Mouse (Mus musculus) forebrain, postnatal 0 days (tissue): ENCODE data around the gene Adra1b. TPM values are rescaled to one million over a fixed set of nuclear protein-coding genes. Genes with fewer than 3 reads are reported as not detected.

Experiments
- ATAC-seq: fragments of 200-750 bp; cut with Nextera tagmentation; 2 replicates; pipeline ENCODE4 v1.8.0; 2017; ENCODE audit warnings: mild to moderate bottlenecking, moderate library complexity
- DNase-seq: peaks from one replicate; pipeline ENCODE4 v3.0.0-alpha.2; 2015
- H3K27ac ChIP-seq: fragments of 300-500 bp; sonication (generic); 2 replicates; pipeline ENCODE4 v1.5.1; 2014; ENCODE audit warnings: low read depth, mild to moderate bottlenecking, antibody characterized with exemption, low read length, moderate library complexity, mixed read lengths
- H3K27me3 ChIP-seq: fragments of 300-500 bp; sonication (generic); 2 replicates; pipeline ENCODE4 v1.6.1; 2014; ENCODE audit warnings: mild to moderate bottlenecking, low read length, mixed read lengths; ENCODE audit not compliant: insufficient read depth
- H3K36me3 ChIP-seq: fragments of 300-500 bp; sonication (generic); 2 replicates; pipeline ENCODE4 v1.6.1; 2014; ENCODE audit warnings: mild to moderate bottlenecking, moderate library complexity; ENCODE audit not compliant: insufficient read depth
- H3K4me1 ChIP-seq: fragments of 300-500 bp; sonication (generic); 2 replicates; pipeline ENCODE4 v1.6.1; 2014; ENCODE audit warnings: antibody characterized with exemption; ENCODE audit not compliant: insufficient read depth
- H3K4me2 ChIP-seq: fragments of 300-500 bp; sonication (generic); 2 replicates; pipeline ENCODE4 v1.6.1; 2014; ENCODE audit warnings: low read depth, mild to moderate bottlenecking, moderate library complexity
- H3K4me3 ChIP-seq: fragments of 300-500 bp; sonication (generic); 2 replicates; pipeline ENCODE4 v1.5.1; 2014; ENCODE audit warnings: low read depth, low read length, mixed read lengths
- H3K9ac ChIP-seq: fragments of 300-500 bp; sonication (generic); 2 replicates; pipeline ENCODE4 v1.6.1; 2014; ENCODE audit warnings: mild to moderate bottlenecking
- H3K9me3 ChIP-seq: fragments of 300-500 bp; sonication (generic); 2 replicates; pipeline ENCODE4 v1.6.1; 2016; ENCODE audit warnings: low read length
- CTCF ChIP-seq: sonication (generic); IDR thresholded peaks from 2 replicates; pipeline ENCODE4 v1.5.1; 2016; ENCODE audit warnings: antibody characterized with exemption, control low read depth, low read depth
- WGBS: fragments of 180-500 bp; shearing (Covaris S2); extraction: QIAGEN DNeasy Blood & Tissue Kit; methylation state at CpG from one replicate; pipeline ENCODE4 v1.1.7; 2014; 5-methylcytosine and 5-hydroxymethylcytosine counted together
- polyA plus RNA-seq: library from polyadenylated mRNA; unstranded; fragments of >200 nt; fragmentation: Nextera tagmentation; extraction: Ambion mirVana; gene quantifications from 2 replicates; pipeline ENCODE4 v1.2.1, GENCODE M21; 2015
- total RNA-seq: library from RNA; depleted of rRNA; stranded (reverse); fragments of >200 nt; gene quantifications from 2 replicates; pipeline ENCODE4 v1.2.3, GENCODE M21; 2014

Adra1b gene
- total and polyA plus RNA-seq, 2 experiments from 2014 or later = 6.5 to 12.1 TPM

DNA sequence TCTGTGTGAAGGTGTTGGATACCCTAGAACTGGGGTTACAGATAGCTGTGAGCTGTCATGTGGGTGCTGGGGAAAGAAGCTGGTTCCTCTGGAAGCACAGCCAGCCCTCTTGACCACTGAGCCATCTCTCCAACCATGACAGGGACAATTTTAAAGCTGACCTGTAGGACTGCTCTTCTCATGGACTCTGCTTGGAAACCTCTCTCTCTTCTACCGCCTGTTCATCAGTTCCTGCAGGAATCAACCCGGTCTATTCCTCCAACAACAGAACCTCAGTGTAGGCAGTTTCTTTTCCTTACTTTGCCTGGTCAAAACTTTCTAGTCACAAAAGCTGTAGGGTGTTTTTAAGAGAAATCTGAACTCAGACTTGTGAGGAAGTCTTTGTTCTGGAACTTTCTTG lies 1.3 kb downstream of the Adra1b start:
- H3K4me3 ChIP-seq = no peak overlapping the region
- no peak overlapping the region for H3K27ac ChIP-seq
- H3K27me3 ChIP-seq = no peaks in the 10 kb centered on the region
- TF ChIP-seq CTCF = no peak
- H3K4me2 ChIP-seq = no peak overlapping the region
- WGBS = 85% methylated on average over 2 of the region's 2 CpGs
- no peaks in the 10 kb centered on the region for H3K36me3 ChIP-seq
- H3K4me1 ChIP-seq = no peaks in the 10 kb centered on the region
- no peak for ATAC-seq
- no peaks in the 10 kb centered on the region for H3K9me3 ChIP-seq
- no peak overlapping the region for H3K9ac ChIP-seq
- no peak for DNase-seq

GRCm38 (mm10) chr11:43895323-43895722 lies 5.7 kb downstream of the Adra1b start:
- no peak for ATAC-seq

GRCm38 (mm10) chr11:43892546-43892945 lies 8.5 kb downstream of the Adra1b start:
- no peaks in the 10 kb centered on the region for H3K27me3 ChIP-seq
- H3K36me3 ChIP-seq = no peaks in the 10 kb centered on the region
- no peak overlapping the region for H3K9ac ChIP-seq
- DNase-seq (no peak), ATAC-seq (no peak)
- no peaks in the 10 kb centered on the region for H3K9me3 ChIP-seq
- no peak for TF ChIP-seq CTCF
- H3K4me3 ChIP-seq = no peak overlapping the region
- no peak overlapping the region for H3K27ac ChIP-seq
- 87% methylated on average over 4 of the region's 4 CpGs for whole genome bisulfite sequencing
- H3K4me2 ChIP-seq = no peak overlapping the region
- no peaks in the 10 kb centered on the region for H3K4me1 ChIP-seq

More at GRCm38 (mm10) chr11:43895323-43895722, 5.7 kb downstream of the Adra1b start:
- no peaks in the 10 kb centered on the region for H3K4me1 ChIP-seq
- no peak for DNase-seq
- no peaks in the 10 kb centered on the region for H3K27me3 ChIP-seq
- no peak overlapping the region for H3K4me3 ChIP-seq
- H3K4me2 ChIP-seq = no peak overlapping the region
- 51% methylated on average over 2 of the region's 2 CpGs for WGBS
- no peaks in the 10 kb centered on the region for H3K36me3 ChIP-seq
- H3K27ac ChIP-seq = no peak overlapping the region
- H3K9ac ChIP-seq = no peak overlapping the region
- TF ChIP-seq CTCF = no peak
- no peaks in the 10 kb centered on the region for H3K9me3 ChIP-seq

- no peak for TF ChIP-seq CTCF
- Histone ChIP-seq H3K36me3 (no peaks in the 10 kb centered on the region), H3K27ac (no peak overlapping the region), H3K4me2 (no peak overlapping the region), H3K4me1 (no peaks in the 10 kb centered on the region), H3K9me3 (no peaks in the 10 kb centered on the region), H3K27me3 (no peaks in the 10 kb centered on the region), H3K9ac (no peak overlapping the region), H3K4me3 (no peak overlapping the region)
- DNase-seq = no peak
- no peak for ATAC-seq
- WGBS = 88% methylated on average over 3 of the region's 3 CpGs
Measured at GRCm38 (mm10) chr11:43891457-43891856, 9.6 kb downstream of the Adra1b start.

- no peak for ATAC-seq
- no peak for TF ChIP-seq CTCF
- H3K36me3 ChIP-seq = no peaks in the 10 kb centered on the region
Measured at GRCm38 (mm10) chr11:43889208-43889915, 11.6 kb downstream of the Adra1b start.

DNA sequence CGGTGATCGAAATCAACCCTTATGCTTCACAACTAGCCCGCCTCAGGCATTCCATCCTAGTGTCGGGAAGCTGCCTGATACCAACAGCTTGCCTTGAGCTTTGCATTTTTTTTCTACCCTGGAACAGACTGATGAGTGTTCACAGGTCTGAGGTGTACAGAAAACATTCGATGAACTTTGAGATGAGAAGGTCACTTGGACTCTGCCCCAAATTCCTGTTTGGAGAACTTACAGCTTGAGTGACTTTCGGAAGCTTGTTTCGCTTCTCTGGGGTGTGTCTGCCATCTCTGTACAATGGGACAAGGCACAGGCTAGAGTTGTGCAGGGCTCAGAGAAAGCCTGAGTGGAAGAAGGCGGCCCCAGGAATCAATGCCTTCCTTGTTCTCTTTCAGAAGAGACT lies 12.3 kb downstream of the Adra1b start:
- WGBS = 84% methylated on average over 8 of the region's 8 CpGs
- Histone ChIP-seq H3K4me3 (no peak overlapping the region), H3K9me3 (no peaks in the 10 kb centered on the region), H3K36me3 (no peaks in the 10 kb centered on the region), H3K27me3 (no peaks in the 10 kb centered on the region), H3K4me1 (no peaks in the 10 kb centered on the region), H3K27ac (no peak overlapping the region), H3K9ac (no peak overlapping the region), H3K4me2 (no peak overlapping the region)
- TF ChIP-seq CTCF = no peak
- ATAC-seq = no peak
- DNase-seq = no peak

More at GRCm38 (mm10) chr11:43889208-43889915, 11.6 kb downstream of the Adra1b start:
- Histone ChIP-seq H3K27me3 (no peaks in the 10 kb centered on the region), H3K9me3 (no peaks in the 10 kb centered on the region), H3K4me1 (no peaks in the 10 kb centered on the region), H3K9ac (no peak overlapping the region), H3K4me3 (no peak overlapping the region), H3K27ac (no peak overlapping the region), H3K4me2 (no peak overlapping the region)
- WGBS = 79% methylated on average over 8 of the region's 8 CpGs
- no peak for DNase-seq

GRCm38 (mm10) chr11:43887597-43887996 lies 13.4 kb downstream of the Adra1b start:
- no peak for DNase-seq
- H3K9me3 ChIP-seq = no peaks in the 10 kb centered on the region
- H3K9ac ChIP-seq = no peak overlapping the region
- H3K36me3 ChIP-seq = no peaks in the 10 kb centered on the region
- H3K4me1 ChIP-seq = no peaks in the 10 kb centered on the region
- H3K27ac ChIP-seq = no peak overlapping the region
- H3K27me3 ChIP-seq = no peaks in the 10 kb centered on the region
- TF ChIP-seq CTCF = no peak
- H3K4me3 ChIP-seq = no peak overlapping the region
- H3K4me2 ChIP-seq = no peak overlapping the region
- no peak for ATAC-seq

DNA sequence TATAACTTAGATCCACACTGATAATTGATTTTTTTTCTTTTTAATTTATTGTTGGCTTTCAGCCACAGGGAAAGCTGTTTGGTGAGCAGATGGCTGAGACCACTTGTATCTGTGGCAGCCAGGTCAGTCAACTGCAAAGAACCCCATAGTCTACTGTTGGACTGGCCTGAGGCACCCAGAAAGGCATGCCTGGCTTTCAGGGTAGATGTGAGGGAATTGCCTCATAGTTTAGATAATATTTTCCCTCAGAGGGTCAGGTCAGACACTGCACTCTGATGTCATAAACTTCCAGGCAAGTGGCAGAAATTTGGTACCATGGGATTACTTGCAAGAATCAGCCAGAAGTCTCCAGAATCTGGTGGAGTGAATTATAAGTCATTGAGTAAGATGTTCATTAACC lies 16.5 kb downstream of the Adra1b start:
- Histone ChIP-seq H3K27me3 (no peaks in the 10 kb centered on the region), H3K9me3 (no peaks in the 10 kb centered on the region), H3K27ac (no peak overlapping the region), H3K9ac (no peak overlapping the region), H3K36me3 (no peaks in the 10 kb centered on the region), H3K4me1 (no peaks in the 10 kb centered on the region), H3K4me2 (no peak overlapping the region), H3K4me3 (no peak overlapping the region)
- ATAC-seq (no peak), DNase-seq (no peak)
- TF ChIP-seq CTCF = no peak
